Mouse (Mus musculus) kidney, adult 2 months (tissue): ENCODE results near the gene Elk4. TPM values are rescaled to one million over a fixed set of nuclear protein-coding genes. Genes with fewer than 3 reads are reported as not detected.
A peak's percentile ranks its signal among the peaks of the same experiment; 100 is the strongest.

Experiments
- DNase-seq: peaks from one replicate; pipeline ENCODE4 v3.0.0; 2021
- H3K27ac ChIP-seq: fragments of 200-500 bp; 2 replicates; pipeline ENCODE4 v1.5.1; 2012; ENCODE audit warnings: low read depth, low read length, control low read depth, inconsistent platforms; ENCODE audit not compliant: insufficient read depth
- H3K27me3 ChIP-seq: fragments of 200-500 bp; replicated peaks from 2 replicates; pipeline ENCODE4 v1.6.1; 2012; ENCODE audit warnings: mild to moderate bottlenecking, moderate library complexity, low read length, inconsistent platforms; ENCODE audit not compliant: control insufficient read depth, insufficient read depth
- H3K36me3 ChIP-seq: fragments of 200-500 bp; 2 replicates; pipeline ENCODE4 v1.6.1; 2012; ENCODE audit warnings: mild to moderate bottlenecking, moderate library complexity, low read length, inconsistent platforms; ENCODE audit not compliant: control insufficient read depth, insufficient read depth
- H3K4me1 ChIP-seq: fragments of 200-500 bp; 2 replicates; pipeline ENCODE4 v1.6.1; 2011; ENCODE audit warnings: low read length; ENCODE audit not compliant: control insufficient read depth, insufficient read depth
- H3K4me3 ChIP-seq: fragments of 200-500 bp; 2 replicates; pipeline ENCODE4 v1.5.1; 2011; ENCODE audit warnings: mild to moderate bottlenecking, low read depth, low read length, control low read depth; ENCODE audit not compliant: insufficient read depth
- CTCF ChIP-seq: fragments of 200-500 bp; conservative IDR thresholded peaks from 2 replicates; pipeline ENCODE4 v1.5.1; 2011; ENCODE audit warnings: low read depth, mild to moderate bottlenecking, control low read depth, low read length, moderate library complexity, mixed read lengths; ENCODE audit not compliant: insufficient read depth, insufficient read length
- POLR2A ChIP-seq: fragments of 200-500 bp; IDR thresholded peaks from one replicate; pipeline ENCODE4 v1.6.1; 2011; ENCODE audit warnings: low read depth, low read length, control low read depth
- WGBS: fragments of 180-500 bp; shearing (Covaris S2); methylation state at CpG from one replicate; pipeline ENCODE4 v1.1.7; 2018; 5-methylcytosine and 5-hydroxymethylcytosine counted together
- polyA plus RNA-seq: library from polyadenylated mRNA; depleted of rRNA; stranded (reverse); fragments of >200 nt; gene quantifications from 2 replicates; pipeline ENCODE4 v1.2.3, GENCODE M21; 2012

Elk4 gene
- polyA plus RNA-seq, 1 experiment = 27.8 TPM

- DNase-seq = peak; percentile 91
- Histone ChIP-seq H3K4me3 (peak overlapping the region; percentile 76), H3K27ac (peak overlapping the region; percentile 99), H3K36me3 (no peaks in the 10 kb centered on the region), H3K27me3 (no peaks in the 10 kb centered on the region), H3K4me1 (peaks cover 17% of the 10 kb centered on the region; the same call in 1 of the 2 replicates)
- under 1% methylated on average over 72 of the region's 72 CpGs for WGBS
- no peak for TF ChIP-seq POLR2A
- TF ChIP-seq CTCF = no peak
Measured at GRCm38 (mm10) chr1:132007828-132008827, 721 bp downstream of the Elk4 start.

GRCm38 (mm10) chr1:132008881-132009644 is 1.7 kb downstream of the Elk4 start:
- Histone ChIP-seq H3K36me3 (no peaks in the 10 kb centered on the region), H3K4me1 (peaks cover 17% of the 10 kb centered on the region; the same call in 1 of the 2 replicates), H3K27me3 (no peaks in the 10 kb centered on the region), H3K4me3 (peak overlapping the region; percentile 76), H3K27ac (no peak overlapping the region)
- TF ChIP-seq CTCF (no peak), POLR2A (no peak)
- no peak for DNase-seq
- 22% methylated on average over 8 of the region's 8 CpGs for WGBS

GRCm38 (mm10) chr1:132010632-132011501 is 3.5 kb downstream of the Elk4 start:
- H3K4me3 ChIP-seq = no peak overlapping the region
- H3K4me1 ChIP-seq = peaks cover 17% of the 10 kb centered on the region; the same call in 1 of the 2 replicates
- no peaks in the 10 kb centered on the region; the same call in 1 of the 2 replicates for H3K36me3 ChIP-seq
- TF ChIP-seq CTCF = no peak
- TF ChIP-seq POLR2A = no peak
- WGBS = 59% methylated on average over 17 of the region's 17 CpGs
- H3K27ac ChIP-seq = peak overlapping the region; percentile 65; the same call in 1 of the 2 replicates
- no peaks in the 10 kb centered on the region for H3K27me3 ChIP-seq
- no peak for DNase-seq

- TF ChIP-seq POLR2A = no peak
- H3K4me1 ChIP-seq = peaks cover 13% of the 10 kb centered on the region; the same call in 1 of the 2 replicates
- no peaks in the 10 kb centered on the region for H3K27me3 ChIP-seq
- DNase-seq = no peak
- WGBS = 50% methylated on average over 2 of the region's 2 CpGs
- H3K4me3 ChIP-seq = no peak overlapping the region
- no peak overlapping the region for H3K27ac ChIP-seq
- H3K36me3 ChIP-seq = peaks cover under 1% of the 10 kb centered on the region; the same call in 1 of the 2 replicates
Measured at GRCm38 (mm10) chr1:132011785-132012184, 4.4 kb downstream of the Elk4 start.

GRCm38 (mm10) chr1:132012861-132013260 is 5.5 kb downstream of the Elk4 start:
- no peak for DNase-seq
- H3K4me1 ChIP-seq = peaks cover 13% of the 10 kb centered on the region; the same call in 1 of the 2 replicates
- peaks cover 1% of the 10 kb centered on the region; the same call in 1 of the 2 replicates for H3K36me3 ChIP-seq
- TF ChIP-seq POLR2A = no peak
- no peak for TF ChIP-seq CTCF
- H3K27ac ChIP-seq = no peak overlapping the region
- H3K4me3 ChIP-seq = no peak overlapping the region
- WGBS = 80% methylated on average over 8 of the region's 8 CpGs
- no peaks in the 10 kb centered on the region for H3K27me3 ChIP-seq

GRCm38 (mm10) chr1:132014800-132015199 is 7.4 kb downstream of the Elk4 start:
- H3K36me3 ChIP-seq = peaks cover 3% of the 10 kb centered on the region; the same call in 1 of the 2 replicates
- TF ChIP-seq CTCF (0 out of 2 replicates have a peak, but pooled peaks have one; percentile 26), POLR2A (no peak)
- no peak for DNase-seq
- H3K4me3 ChIP-seq = no peak overlapping the region
- peaks cover 7% of the 10 kb centered on the region; the same call in 1 of the 2 replicates for H3K4me1 ChIP-seq
- H3K27me3 ChIP-seq = no peaks in the 10 kb centered on the region
- no peak overlapping the region for H3K27ac ChIP-seq
- 98% methylated on average over 1 of the region's 1 CpGs for WGBS
